Mouse (Mus musculus): ENCODE results near the gene Rif1.

- no peak for TF ChIP-seq CTCF (IDR thresholded peaks at IDR 0.05; ENCODE audit: low read depth)
- no peak for TF ChIP-seq EP300 (IDR thresholded peaks at IDR 0.05; ENCODE audit: low read depth)
Observed at GRCm38 (mm10) chr2:52029426-52029825, 43.2 kb upstream of the Rif1 start.

Data from heart, postnatal 0 days (tissue).